Mouse (Mus musculus) ovary, postnatal 10 days (tissue): ENCODE results near the gene Hspa12a.
A peak's percentile ranks its signal among the peaks of the same experiment; 100 is the strongest.

Source experiments
- DNase-seq: peaks from one replicate; pipeline ENCODE4 v3.0.0; 2022; ENCODE audit warnings: low spot score

Hspa12a gene

GRCm38 (mm10) chr19:58860255-58861173 is 82.9 kb downstream of the Hspa12a start:
- DNase-seq = peak; percentile 54

DNA sequence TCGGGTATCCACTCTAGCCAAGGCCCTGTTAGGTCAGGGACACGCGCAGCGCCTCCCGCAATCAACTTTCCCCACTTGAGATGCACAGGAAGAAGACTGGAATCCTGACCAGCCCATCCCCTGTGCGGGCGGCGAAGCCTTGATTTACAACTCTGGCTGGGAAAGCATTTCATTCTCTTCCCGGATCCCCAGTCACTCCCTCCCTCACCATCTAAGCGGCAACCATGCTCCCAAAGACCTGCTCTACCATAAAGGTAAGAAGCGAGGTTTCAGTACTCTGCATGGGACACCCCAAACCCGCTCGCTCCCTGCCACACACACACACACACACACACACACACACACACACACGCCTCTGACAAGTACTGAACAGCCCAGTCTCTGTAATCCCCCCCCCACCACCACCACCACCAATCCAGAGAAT is 83.6 kb downstream of the Hspa12a start:
- no peak for DNase-seq

DNA sequence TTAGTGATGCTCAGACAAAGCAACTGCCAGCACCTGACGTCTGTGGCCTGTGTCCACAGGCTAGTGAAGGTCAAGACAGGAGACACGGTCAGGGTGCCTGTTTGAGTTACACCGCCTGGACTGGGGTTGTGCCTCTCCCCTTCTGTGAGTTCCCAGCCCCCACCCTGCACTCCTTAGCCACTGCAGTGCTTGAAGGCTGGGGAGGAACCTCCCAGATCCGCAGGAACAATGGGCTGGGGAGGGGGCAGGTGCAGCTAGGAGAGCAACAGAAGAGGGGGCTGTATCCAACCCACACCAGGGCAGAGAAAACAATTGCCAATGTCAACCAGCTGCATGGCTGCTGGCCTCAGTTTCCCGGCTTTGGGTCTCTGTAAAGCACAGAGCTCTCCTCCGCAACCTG is 84.1 kb downstream of the Hspa12a start:
- no peak for DNase-seq

DNA sequence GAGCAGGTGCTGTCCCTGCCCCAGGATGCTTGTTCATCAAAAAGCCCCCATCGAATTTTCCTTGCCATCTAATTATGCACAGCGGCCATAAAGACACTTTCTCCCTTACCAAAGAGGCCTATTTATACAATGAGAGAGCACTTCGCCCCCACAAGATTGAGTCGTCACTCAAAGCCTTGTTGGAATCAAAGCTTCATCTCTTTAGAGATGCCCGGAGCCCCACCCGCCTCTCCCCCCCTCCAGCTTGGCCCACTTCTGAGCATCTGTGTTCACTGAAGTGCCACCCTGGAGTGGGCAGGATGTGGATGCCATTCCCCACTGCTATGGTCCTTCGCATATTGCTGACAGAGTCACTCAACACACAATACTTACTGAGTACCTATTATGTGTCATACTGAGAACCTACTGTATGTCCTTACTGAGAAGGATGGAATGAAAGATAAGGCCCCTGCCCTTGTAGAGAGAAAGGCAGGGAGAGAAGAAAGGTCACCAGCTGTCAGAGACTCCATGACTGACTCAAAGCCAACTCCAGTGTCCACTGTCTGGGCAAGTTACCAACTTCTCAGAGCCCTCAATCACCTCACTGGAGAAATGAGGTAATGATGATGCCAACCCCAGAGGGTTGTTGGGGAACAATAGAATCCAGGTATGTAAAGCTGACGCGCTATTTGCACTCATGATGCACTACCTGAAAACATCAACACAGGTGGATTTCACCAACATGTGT is 87.2 kb downstream of the Hspa12a start:
- DNase-seq = no peak

- no peak for DNase-seq
These were observed 88.6 kb downstream of the Hspa12a start for GRCm38 (mm10) chr19:58854899-58855298.

- DNase-seq = no peak
These were observed 90.3 kb downstream of the Hspa12a start for GRCm38 (mm10) chr19:58853036-58853735.

DNA sequence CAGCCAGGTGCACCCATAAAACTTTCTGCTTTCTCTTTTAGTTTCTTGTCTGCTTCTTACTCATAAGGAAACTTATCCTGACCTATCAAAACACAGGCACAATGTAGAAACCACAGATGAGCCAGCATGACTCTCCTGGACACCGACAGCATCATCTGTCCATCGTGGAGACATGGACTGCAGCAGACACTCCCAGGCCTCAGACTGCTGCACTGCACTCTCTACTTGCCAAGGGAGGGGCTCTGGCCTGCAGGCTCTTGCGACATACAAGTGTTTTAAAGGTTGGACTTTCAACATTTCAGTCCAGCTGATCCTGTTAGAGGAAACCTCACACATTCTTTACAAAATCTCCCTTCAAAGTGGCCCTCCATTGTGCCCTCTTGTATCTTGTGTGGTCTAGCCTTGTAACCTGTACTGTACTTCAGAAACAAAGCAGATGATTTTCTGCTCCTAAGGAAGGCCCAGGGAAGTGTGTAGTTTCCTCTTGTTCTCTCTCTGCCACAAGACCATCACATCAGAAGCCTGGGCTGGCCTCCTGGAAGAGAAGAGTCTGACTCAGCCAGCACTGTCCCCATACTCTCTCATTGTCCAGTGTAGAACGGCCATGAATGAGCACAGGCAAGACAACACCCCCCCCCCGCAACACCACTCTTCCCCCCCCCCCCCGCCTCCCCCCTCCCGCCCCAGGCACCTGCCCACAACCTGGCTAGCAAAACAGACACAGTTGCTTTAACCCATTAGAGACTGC is 92.6 kb downstream of the Hspa12a start:
- DNase-seq = no peak

DNA sequence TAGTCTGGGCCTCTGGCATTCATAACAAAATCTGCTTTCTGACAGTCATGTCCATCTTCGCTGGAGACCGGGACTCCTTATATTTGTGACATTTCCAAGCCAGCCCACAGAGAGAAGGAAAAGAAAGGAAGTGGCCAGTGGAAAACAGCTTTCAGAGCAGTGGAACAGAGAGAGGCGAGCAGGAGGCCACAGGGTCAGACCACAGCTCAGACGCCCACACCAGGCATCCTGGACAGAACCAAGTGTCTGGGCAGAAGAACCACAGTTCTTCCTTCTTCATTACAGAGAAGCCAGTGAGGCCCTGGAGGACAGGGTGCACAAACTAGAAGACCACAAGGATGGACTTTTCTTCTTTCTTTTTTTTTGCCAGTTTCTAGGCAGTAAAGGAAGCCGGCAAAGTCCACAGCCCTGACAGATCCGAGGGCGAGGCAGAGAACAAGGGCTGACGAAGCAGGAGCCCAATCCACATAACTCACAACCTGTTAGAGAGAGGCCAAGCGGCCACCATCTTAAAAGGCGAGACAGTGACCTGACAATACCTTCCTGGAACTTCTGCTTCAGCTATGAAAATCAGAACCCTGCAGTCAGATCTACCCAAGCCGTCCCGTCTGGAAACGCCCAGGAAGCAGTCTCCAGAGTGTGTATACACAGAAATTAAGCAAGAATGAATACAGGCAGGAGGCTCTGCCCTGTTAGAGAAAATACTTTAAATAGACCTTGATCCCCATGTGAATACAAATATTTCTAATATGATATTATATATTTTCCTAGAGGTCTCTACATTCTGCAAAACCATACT is 93.9 kb downstream of the Hspa12a start:
- no peak for DNase-seq

DNA sequence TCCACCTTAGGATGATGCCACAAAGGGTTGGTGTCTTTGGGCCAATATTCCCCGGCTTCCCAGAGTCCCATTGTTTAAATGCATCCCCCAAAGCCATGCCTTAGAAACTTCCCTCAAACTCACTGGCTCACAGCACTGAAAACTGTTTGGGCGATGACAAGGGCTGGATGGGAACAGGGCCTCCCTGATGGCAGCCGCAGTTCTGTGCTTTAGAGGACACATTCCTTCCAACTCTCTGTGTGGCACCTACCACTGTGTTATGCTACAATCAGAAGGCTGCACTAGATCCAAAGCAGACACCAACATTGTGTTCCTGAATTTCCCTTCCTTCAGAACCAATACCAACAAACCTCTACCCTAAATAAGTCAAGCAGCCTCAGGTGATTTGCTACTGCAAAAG is 99.8 kb downstream of the Hspa12a start:
- no peak for DNase-seq

- DNase-seq = no peak
These were observed 102.7 kb downstream of the Hspa12a start for GRCm38 (mm10) chr19:58840721-58841271.

DNA sequence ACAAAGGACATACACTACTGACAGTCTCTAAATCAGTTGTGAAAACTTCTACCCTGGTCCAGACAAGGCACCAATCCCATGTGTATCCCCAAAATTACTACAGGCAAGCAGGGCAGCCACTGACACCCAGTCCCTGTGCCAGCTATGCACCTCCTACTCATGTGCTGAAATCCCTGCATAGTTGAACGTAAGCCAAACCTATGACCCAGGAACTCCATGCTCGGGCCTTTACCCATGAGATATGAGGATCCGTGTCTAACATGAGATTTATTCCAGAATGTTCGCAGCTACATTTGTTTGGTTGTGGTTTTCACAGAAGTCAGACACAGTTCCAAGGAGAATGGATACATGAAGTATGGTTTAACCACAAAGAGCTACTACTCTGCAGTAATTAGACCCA is 103.6 kb downstream of the Hspa12a start:
- DNase-seq = no peak

GRCm38 (mm10) chr19:58839345-58839744 is 104.1 kb downstream of the Hspa12a start:
- no peak for DNase-seq

GRCm38 (mm10) chr19:58838706-58839105 is 104.7 kb downstream of the Hspa12a start:
- no peak for DNase-seq

DNA sequence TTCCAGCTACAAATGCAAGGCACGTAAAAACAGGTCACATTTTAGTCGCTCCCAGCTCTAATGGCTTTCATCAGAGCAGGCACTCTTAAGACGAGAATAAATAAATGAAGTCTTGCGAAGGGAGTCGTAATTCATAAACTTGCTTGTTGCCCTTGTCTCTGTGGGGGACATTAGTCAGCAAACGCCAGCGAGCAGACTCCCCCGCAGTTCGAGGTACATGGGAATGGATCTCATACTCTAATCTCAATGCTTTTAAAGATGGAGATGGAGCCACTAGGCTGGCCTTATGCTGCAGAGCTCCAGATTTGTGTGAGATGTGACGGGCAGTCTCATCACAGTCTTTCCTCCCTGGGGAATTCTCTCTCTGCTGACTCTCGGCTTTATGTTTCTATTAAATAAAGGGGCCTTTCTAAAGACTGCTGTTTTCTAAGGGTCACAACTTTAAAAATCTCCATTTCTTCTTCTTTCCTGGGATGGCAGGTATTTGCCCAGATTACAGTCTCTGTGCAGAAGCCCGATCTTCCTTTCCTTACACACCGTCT is 109.7 kb downstream of the Hspa12a start:
- no peak for DNase-seq

DNA sequence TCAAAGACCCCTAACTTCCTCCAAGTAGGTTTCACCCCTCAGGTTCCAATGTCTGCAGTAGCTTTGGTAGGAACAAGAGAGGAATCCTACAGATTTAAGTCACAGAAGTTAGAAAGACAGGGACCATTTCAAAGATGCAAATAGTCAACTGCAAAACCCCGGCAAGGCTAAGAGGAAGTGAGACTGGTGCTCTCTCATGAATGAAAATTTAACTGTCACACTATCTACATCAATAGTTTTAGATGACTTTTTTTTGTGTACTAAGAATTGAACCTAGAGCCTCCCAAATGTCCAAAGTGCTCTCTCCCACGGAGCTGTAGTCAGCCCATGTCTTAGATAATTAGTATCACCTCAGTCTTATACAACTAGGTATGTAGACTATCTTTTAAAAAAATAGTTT is 110.5 kb downstream of the Hspa12a start:
- DNase-seq = no peak

- no peak for DNase-seq
These were observed 112.1 kb downstream of the Hspa12a start for GRCm38 (mm10) chr19:58831280-58831922.

DNA sequence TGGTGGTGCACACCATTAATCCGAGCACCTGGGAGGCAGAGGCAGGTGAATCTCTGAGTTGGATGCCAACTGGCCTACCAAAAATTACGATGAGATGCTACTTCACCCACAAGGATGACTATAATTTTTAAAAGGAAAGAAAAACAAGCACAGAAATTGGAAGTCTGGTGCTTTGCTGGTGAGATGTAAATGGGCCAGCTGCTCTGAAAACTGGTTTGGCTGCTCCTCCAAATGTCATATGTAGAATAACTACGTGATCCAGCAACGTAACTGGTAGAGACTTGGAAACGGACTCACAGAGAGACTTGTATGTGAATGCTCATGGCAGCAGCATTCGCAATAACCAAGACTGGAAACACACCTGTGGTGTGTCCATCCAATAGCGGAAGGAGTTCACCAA is 113.3 kb downstream of the Hspa12a start:
- no peak for DNase-seq

DNA sequence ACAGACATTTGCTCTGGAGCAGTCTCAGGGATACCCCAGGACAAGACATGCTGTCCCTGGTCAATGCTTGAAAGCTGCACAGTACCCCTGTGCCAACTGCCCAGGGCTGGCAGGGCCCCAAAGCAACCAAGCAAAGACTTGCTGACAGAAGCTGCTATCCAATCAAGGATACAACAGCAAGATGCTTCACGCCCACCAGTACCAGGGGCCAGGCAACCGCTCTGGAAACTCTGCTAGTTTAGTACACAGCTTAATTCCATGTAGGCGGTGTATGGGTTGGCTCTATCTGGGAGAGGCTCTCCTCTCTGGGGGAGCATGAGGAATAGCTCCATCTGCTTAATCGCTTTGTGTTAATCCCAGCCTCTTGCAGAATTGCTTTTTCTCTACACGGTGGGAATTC is 113.9 kb downstream of the Hspa12a start:
- DNase-seq = no peak

DNA sequence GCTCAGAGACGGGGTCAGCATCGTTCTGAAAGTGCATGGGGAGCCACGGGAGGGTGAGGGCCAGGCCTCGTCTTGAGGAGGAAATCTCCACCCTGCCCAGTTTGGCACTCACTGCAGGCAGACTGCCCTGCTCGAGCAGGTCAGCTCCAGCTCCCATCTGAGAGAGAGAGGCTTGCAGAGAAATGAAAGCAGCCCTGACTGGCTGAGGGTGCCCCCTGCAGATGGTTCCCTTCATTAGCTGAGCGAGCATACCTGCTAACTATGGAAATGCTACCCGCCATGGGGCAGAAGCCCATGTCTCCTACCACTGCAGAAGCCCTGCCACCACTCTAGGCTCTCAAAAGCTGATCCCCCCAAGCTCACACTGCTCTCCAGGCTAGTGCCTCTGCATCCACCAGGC is 115.8 kb downstream of the Hspa12a start:
- no peak for DNase-seq

GRCm38 (mm10) chr19:58824316-58824715 is 119.1 kb downstream of the Hspa12a start:
- no peak for DNase-seq
